Mouse (Mus musculus) heart, embryonic 16.5 days (tissue): ENCODE measurements at regions not wholly inside any gene's neighbourhood (a gene's known extent, or its start where the extent isn't known, plus 50 kb on each side); places are given as distances from the start of the nearest gene placed in this dataset.

ENCODE experiments used
- ATAC-seq: fragments of 200-750 bp; cut with Nextera tagmentation; replicated peaks from 2 replicates; pipeline ENCODE4 v1.8.0; 2017; ENCODE audit warnings: moderate number of reproducible peaks; ENCODE audit not compliant: insufficient read depth, low FRiP score; ENCODE audit errors: extremely low read depth
- H3K27ac ChIP-seq: fragments of 300-500 bp; sonication (generic); 2 replicates; pipeline ENCODE4 v1.5.1; 2014; ENCODE audit warnings: mild to moderate bottlenecking, low read length, control low read depth, moderate library complexity
- H3K27me3 ChIP-seq: fragments of 300-500 bp; sonication (generic); 2 replicates; pipeline ENCODE4 v1.6.1; 2014; ENCODE audit warnings: low read length, mixed read lengths; ENCODE audit not compliant: control insufficient read depth, insufficient read depth
- H3K36me3 ChIP-seq: fragments of 300-500 bp; sonication (generic); 2 replicates; pipeline ENCODE4 v1.6.1; 2014; ENCODE audit not compliant: control insufficient read depth, insufficient read depth
- H3K4me1 ChIP-seq: fragments of 300-500 bp; sonication (generic); 2 replicates; pipeline ENCODE4 v1.6.1; 2014; ENCODE audit warnings: low read length, mixed read lengths; ENCODE audit not compliant: control insufficient read depth, insufficient read depth
- H3K4me2 ChIP-seq: fragments of 300-500 bp; sonication (generic); 2 replicates; pipeline ENCODE4 v1.6.1; 2014; ENCODE audit warnings: low read depth, mild to moderate bottlenecking, control low read depth, low read length
- H3K4me3 ChIP-seq: fragments of 300-500 bp; sonication (generic); 2 replicates; pipeline ENCODE4 v1.5.1; 2014; ENCODE audit warnings: mild to moderate bottlenecking, control low read depth, low read length
- H3K9ac ChIP-seq: fragments of 300-500 bp; sonication (generic); 2 replicates; pipeline ENCODE4 v1.6.1; 2014; ENCODE audit warnings: low read length, control low read depth
- H3K9me3 ChIP-seq: fragments of 300-500 bp; sonication (generic); replicated peaks from 2 replicates; pipeline ENCODE4 v1.6.1; 2016; ENCODE audit warnings: low read length; ENCODE audit not compliant: control insufficient read depth
- WGBS: fragments of 180-500 bp; shearing (Covaris S2); extraction: QIAGEN DNeasy Blood & Tissue Kit; methylation state at CpG from one replicate; pipeline ENCODE4 v1.1.7; 2014; 5-methylcytosine and 5-hydroxymethylcytosine counted together

DNA sequence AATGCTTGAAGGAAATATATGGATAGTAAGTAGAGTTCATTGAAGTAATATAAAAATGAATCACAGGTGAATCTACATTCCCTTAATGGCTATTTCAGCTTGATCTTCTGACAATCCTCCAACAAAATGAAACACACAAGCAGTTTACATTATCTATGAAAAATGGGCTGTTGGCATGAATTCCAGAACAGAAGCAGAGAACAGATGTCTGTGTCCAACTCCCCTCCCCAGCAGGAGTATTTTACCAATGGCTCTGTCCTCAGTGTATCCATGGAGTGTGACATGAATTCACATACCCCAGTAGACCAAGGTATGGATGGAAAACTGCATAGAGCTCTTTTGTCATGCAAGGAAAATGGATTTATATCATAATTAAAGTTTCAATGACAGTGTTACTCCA lies 370.3 kb upstream of the BC052040 start:
- Histone ChIP-seq H3K36me3 (no peaks in the 10 kb centered on the region), H3K27ac (no peak overlapping the region)
- no peak for ATAC-seq

DNA sequence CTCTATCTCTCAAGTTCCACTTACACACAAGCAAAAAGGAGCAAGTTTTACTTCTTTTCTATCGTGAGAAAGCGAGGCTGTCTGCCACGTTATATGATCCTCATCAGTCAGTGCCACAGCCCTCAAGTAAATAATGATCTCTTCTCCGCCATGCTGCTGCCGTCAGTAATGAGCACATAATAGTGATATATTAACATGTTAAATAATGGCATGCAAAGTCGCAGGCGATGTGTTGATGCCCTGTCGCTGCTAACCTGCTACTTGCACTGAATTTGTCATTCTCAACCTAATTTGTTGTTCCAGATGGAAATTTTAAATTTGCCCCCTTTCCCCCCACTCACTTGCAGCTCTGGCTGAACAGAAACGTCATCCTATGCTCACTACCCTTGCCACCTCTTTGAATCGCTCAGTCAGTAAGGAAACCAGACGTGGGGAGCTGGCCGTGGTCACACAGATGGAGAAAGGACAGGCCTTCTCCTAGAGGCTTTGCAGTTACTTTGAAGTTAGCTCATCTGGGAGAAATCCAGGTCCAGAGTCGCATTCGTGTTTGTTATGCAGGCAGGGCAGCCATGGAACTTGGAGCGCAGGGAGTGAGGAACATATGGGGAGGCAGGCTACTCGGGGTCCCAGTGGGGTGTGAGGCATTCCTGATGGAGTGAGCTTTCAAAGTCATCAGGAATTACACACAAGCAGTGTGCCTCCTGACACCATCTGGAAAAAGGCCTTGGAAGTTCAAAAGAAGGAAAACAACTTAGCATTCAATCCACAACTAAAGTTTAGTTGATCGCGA lies 368.1 kb upstream of the BC052040 start:
- Histone ChIP-seq H3K9me3 (no peaks in the 10 kb centered on the region; the same call in 1 of the 2 replicates), H3K4me3 (no peak overlapping the region), H3K4me2 (no peak overlapping the region), H3K27me3 (no peaks in the 10 kb centered on the region), H3K36me3 (no peaks in the 10 kb centered on the region), H3K27ac (no peak overlapping the region), H3K9ac (no peak overlapping the region), H3K4me1 (no peaks in the 10 kb centered on the region)
- ATAC-seq: no peak
- 45% methylated on average over 18 of the region's 18 CpGs for WGBS

More for the DNA sequence above, 370.3 kb upstream of the BC052040 start:
- H3K4me1 ChIP-seq: no peaks in the 10 kb centered on the region
- no peak overlapping the region for H3K4me3 ChIP-seq
- no peaks in the 10 kb centered on the region; the same call in 1 of the 2 replicates for H3K9me3 ChIP-seq
- H3K4me2 ChIP-seq: no peak overlapping the region
- H3K27me3 ChIP-seq: no peaks in the 10 kb centered on the region
- H3K9ac ChIP-seq: no peak overlapping the region

DNA sequence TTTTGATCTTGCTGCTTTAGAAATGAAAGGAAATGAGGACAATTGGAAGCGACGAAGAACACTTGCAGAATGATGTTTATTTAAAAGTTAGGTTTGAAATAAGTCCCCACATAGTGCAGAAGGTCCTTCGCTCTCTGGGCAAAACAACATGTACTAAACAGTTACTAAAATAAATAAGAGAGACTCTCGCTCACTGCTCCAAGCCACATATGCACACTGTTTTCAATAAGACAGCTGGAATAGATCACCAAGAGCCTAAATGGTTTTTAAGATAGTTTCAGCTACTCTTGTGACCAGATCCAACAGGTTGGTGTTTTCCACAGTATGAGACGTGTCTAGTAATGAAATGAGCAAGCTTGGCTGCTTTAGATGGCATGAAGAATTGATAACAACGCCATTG lies 367.2 kb upstream of the BC052040 start:
- H3K9ac ChIP-seq: no peak overlapping the region
- no peaks in the 10 kb centered on the region for H3K4me1 ChIP-seq
- no peaks in the 10 kb centered on the region for H3K9me3 ChIP-seq
- H3K4me2 ChIP-seq: no peak overlapping the region
- H3K36me3 ChIP-seq: no peaks in the 10 kb centered on the region
- ATAC-seq: no peak
- WGBS: 62% methylated on average over 6 of the region's 6 CpGs
- H3K27me3 ChIP-seq: no peaks in the 10 kb centered on the region
- H3K4me3 ChIP-seq: no peak overlapping the region
- H3K27ac ChIP-seq: no peak overlapping the region

DNA sequence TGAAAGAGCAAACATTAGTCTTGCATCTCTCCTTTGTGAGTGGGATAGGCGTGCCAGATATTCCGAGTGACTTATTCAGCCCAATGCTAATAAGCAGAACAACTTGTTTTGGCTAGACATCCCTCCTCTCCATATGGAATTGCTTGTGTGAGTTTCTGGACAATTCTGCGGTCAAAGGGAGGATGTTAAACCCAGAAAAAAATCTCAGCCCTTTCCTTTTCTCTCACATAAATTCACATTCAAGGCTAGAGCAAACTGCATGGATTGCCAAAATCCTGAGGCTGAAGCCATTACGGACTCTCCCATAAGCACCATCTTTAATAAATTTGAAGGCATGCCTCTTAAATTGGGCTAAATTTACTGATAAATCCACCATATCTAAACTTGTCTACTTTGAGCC lies 351.5 kb upstream of the BC052040 start:
- no peak for ATAC-seq
- H3K9me3 ChIP-seq: peaks cover 3% of the 10 kb centered on the region; the same call in 1 of the 2 replicates
- H3K9ac ChIP-seq: no peak overlapping the region
- no peak overlapping the region for H3K4me2 ChIP-seq
- WGBS: 73% methylated on average over 4 of the region's 4 CpGs
- no peaks in the 10 kb centered on the region for H3K27me3 ChIP-seq
- no peaks in the 10 kb centered on the region for H3K36me3 ChIP-seq
- H3K27ac ChIP-seq: no peak overlapping the region
- no peaks in the 10 kb centered on the region for H3K4me1 ChIP-seq
- H3K4me3 ChIP-seq: no peak overlapping the region

DNA sequence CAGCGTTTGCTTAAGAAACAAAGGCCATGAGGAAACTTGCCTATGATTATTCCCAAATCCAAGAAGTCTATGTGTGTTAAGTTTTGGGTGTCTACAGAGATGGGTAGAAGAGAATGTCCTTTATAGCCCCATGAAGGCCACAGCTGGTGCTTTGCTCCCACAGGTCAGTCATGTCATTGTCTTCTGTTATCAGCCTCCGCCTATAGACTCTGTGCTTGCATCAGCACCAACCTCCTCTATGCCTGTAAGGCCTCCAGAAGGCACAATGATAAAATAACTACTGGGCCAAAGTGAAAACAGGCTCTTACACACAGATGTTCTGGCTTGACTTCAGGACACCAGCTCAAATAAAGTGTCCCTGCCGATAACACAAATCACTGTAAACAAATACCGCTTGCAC lies 333.8 kb upstream of the BC052040 start:
- no peaks in the 10 kb centered on the region for H3K4me1 ChIP-seq
- no peaks in the 10 kb centered on the region for H3K9me3 ChIP-seq
- 81% methylated on average over 4 of the region's 4 CpGs for WGBS
- H3K27ac ChIP-seq: no peak overlapping the region
- no peaks in the 10 kb centered on the region for H3K36me3 ChIP-seq
- H3K27me3 ChIP-seq: no peaks in the 10 kb centered on the region
- no peak overlapping the region for H3K9ac ChIP-seq
- no peak overlapping the region for H3K4me3 ChIP-seq
- no peak for ATAC-seq
- H3K4me2 ChIP-seq: no peak overlapping the region

DNA sequence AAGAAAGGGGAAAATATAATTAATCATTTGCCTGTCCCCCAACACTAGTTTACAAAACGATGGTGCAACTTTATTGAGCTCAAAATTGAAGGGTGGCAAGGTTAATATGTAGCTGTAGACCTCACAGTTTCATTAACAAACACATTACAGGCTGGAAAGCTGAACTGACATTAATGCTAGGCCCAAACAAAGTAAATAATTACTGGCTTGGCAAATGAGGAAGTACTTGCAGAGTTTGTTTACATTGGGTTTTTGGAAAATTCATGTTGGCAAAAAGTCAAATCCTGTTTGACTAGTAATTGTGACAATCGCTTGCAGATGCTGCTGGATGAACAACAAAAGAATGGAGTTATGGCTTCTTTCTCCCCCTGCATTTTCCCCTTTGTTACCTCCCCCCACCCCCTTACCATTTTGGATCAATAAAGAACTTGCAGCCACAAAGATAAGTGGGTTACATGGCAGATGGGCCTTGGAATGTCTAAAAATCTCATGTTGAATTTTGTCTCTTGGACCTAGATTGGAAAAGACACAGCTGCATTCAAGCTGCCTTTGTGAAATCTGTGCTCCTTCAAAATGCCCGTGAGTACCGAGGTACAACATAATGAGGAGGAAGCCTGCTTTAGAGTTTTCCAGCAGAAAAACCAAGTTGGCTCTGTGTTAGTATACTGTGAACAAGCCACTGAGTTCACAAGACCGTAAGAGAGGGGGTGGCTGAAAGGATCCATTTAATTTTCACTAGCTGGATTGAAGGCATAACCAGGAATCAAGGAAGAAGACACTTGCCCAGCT lies 331.3 kb upstream of the BC052040 start:
- Histone ChIP-seq H3K36me3 (no peaks in the 10 kb centered on the region), H3K27ac (no peak overlapping the region), H3K4me2 (no peak overlapping the region), H3K27me3 (no peaks in the 10 kb centered on the region), H3K9me3 (no peaks in the 10 kb centered on the region), H3K4me1 (no peaks in the 10 kb centered on the region), H3K4me3 (no peak overlapping the region), H3K9ac (no peak overlapping the region)
- ATAC-seq: no peak
- WGBS: 69% methylated on average over 5 of the region's 5 CpGs

DNA sequence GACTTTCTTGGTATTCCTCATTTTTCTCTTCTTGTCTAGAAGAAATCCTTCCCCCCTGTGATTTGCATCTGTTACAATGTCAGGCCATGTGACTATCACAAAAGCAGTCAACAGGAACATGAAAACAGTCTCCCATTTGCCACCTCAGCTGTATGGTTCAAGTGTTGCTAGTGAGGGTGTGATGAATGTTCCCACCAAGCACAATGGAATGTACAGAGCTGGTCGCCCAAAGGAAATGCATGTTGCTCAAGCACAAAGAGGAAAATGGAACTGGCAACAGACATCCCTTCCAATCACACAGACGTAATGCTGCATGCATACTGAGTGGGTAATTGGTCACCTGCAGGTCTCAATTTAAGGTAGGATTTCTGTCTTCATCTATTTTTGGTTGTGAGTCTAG lies 324.1 kb upstream of the BC052040 start:
- H3K4me1 ChIP-seq: no peaks in the 10 kb centered on the region
- H3K27ac ChIP-seq: no peak overlapping the region
- no peaks in the 10 kb centered on the region for H3K9me3 ChIP-seq
- no peak overlapping the region for H3K9ac ChIP-seq
- no peaks in the 10 kb centered on the region for H3K36me3 ChIP-seq
- no peaks in the 10 kb centered on the region for H3K27me3 ChIP-seq
- H3K4me2 ChIP-seq: no peak overlapping the region
- H3K4me3 ChIP-seq: no peak overlapping the region
- 72% methylated on average over 2 of the region's 2 CpGs for WGBS
- no peak for ATAC-seq

DNA sequence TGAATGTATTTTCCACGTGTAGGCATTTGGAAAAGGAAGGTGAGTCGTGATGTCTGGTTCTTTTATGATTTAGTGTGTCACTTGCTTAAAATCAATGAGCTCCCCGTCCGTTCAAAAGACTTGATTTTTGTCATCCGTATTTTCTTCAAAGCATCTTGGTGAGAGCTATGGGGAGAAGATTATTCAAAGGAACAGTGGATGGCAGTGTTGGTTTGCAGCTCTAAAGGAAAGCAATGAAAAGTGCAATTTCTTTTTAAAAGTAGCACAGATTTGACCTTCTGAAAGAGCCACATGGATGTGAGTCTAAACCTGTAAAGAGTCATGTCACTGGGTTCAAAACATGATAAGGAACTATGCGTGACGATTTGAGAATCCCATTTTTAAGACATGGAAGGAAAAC lies 313.3 kb upstream of the BC052040 start:
- no peak for ATAC-seq
- no peak overlapping the region for H3K4me3 ChIP-seq
- WGBS: 52% methylated on average over 7 of the region's 7 CpGs

DNA sequence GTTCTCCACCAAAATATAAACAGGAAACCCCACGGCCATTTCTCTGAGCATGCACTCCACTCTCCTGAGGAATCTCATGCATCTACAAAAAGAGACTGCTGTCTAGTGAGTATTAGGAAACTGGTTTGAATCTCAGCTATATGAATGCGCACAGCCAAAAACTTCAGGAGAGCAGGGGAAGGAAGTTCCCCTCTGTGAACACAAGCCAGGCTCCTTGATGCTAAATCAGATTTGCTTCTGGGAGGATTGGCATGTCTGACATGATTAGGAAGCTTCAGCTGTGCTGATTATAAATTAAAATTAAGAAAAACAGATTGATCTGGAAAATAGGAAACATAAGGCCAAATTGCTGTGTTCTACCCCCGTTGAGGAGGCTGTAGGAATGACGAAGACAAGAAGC lies 304.1 kb upstream of the BC052040 start:
- no peak overlapping the region for H3K4me3 ChIP-seq
- ATAC-seq: no peak
- no peaks in the 10 kb centered on the region for H3K36me3 ChIP-seq
- no peak overlapping the region for H3K27ac ChIP-seq
- 64% methylated on average over 4 of the region's 4 CpGs for WGBS
- no peaks in the 10 kb centered on the region for H3K9me3 ChIP-seq
- H3K4me2 ChIP-seq: no peak overlapping the region
- no peaks in the 10 kb centered on the region for H3K27me3 ChIP-seq
- no peak overlapping the region for H3K9ac ChIP-seq
- H3K4me1 ChIP-seq: no peaks in the 10 kb centered on the region

More for the DNA sequence above, 313.3 kb upstream of the BC052040 start:
- no peaks in the 10 kb centered on the region for H3K36me3 ChIP-seq
- no peak overlapping the region for H3K9ac ChIP-seq
- no peaks in the 10 kb centered on the region for H3K27me3 ChIP-seq
- H3K27ac ChIP-seq: no peak overlapping the region
- no peak overlapping the region for H3K4me2 ChIP-seq
- H3K9me3 ChIP-seq: no peaks in the 10 kb centered on the region
- H3K4me1 ChIP-seq: no peaks in the 10 kb centered on the region
